Mouse (Mus musculus): ENCODE results near the gene Hpse2.

The Hpse2 gene

DNA sequence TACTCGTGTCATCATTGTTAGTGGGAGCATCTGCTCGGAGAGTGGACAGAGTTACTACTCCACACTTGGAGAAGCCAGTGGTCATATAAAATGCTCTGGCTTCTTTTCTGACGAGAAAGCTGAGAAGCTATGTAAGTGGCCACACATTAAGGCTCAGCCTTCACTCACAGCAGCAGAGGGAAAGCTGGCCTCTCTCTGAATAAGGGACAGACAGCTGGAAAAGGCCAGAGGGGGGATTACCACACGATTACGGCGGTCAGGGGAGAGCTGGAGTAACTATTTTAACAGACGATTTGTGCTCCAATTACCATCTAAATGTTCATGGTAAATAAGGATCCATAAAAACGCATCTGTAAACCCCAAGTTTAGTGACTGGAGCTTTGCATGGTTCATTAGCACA lies 232.1 kb downstream of the Hpse2 start:
- no peak for DNase-seq

DNA sequence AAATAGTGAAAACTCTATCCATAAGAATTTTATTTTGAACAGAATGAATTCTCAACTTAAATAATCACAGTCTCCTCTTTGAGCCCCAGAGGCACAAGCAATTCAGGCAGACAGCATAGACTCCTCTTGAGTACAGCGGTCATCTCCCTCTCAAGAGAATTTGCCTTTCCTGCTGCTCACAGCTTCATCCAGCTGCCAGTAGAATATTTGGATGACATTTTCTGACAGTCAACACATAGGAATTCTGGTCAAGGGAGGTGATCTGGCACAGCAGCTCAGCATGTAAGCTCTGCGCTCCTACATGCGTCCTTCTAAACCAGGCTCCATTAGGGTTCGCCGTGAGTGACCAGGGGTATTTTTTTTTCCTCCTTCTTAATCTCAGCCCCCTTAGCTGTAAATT lies 232.6 kb downstream of the Hpse2 start:
- no peak for DNase-seq

DNA sequence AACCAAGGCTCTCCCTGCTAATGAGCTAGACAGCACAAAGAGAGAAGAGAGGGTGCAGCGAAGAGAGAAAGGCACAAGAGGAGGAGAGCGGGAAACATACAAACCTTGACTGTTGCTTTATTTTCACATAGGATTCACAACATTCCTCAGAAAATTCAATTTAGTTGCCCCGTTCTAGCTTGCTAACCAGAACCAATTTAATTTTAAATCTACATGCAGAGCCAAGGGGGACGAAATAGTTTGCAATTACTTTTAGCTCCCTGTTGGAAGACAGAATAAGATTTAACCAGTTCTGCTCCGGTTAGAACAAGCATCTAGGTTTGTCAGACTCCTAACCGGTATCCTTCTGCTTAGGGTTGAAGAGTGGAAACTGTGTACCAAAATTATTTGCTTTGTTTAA lies 240.3 kb downstream of the Hpse2 start:
- no peak for DNase-seq

DNA sequence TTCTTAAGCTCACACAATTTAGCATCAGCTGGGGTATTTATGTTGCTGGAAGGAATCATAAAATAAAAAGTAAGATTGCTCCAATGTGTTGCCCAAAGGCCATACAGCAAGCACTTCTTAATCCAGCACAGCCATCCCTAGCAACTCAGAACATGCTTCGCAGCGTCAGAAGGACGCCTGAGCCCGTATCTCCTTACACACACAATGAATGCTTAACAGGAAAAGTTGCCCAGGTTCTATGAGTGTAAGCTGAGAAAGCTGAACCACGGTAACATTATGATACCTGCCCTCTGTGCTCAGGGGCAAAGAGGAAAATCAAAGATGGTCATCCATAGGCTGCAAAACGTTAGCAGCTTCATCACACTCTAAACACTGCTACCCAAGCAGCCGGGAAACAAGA lies 241.3 kb downstream of the Hpse2 start:
- DNase-seq = no peak

DNA sequence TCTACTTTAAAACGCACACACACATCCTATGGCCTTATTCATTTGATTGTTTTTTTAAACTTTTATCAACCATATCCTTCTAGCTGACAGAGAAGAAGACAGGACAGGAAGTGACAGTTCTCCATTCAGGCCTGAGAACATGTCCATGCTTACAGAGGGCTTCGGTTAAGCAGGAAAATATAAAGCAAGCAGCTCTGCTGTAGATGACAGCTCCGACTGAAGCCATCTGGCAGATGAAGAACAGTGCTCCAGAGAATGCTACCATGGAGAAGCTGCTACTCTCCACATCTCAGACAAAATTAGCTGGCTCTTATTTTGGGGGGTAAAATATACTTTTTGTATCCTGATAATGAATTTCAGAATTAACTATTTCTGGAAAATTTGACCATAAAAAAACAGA lies 246.5 kb downstream of the Hpse2 start:
- DNase-seq = no peak

DNA sequence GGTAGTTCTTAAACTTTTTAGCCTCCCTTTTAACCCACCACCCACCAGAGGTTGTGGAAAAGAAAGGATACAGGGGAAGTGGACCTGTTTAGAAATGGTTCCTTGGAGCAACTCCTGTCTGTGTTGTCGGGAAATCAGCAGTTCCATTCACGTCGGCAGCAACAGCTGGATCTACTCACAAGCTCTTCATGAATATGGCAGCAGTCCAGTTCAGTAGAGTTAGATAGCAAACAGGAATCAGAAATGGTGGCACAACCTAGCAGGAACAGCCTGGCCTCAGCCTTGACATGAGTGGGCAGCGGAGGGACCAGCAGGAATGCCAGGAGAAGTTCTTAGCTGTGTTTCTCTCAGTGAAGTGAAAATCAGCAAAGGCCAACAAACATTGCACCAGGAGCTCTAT lies 278.4 kb downstream of the Hpse2 start:
- no peak for DNase-seq

DNA sequence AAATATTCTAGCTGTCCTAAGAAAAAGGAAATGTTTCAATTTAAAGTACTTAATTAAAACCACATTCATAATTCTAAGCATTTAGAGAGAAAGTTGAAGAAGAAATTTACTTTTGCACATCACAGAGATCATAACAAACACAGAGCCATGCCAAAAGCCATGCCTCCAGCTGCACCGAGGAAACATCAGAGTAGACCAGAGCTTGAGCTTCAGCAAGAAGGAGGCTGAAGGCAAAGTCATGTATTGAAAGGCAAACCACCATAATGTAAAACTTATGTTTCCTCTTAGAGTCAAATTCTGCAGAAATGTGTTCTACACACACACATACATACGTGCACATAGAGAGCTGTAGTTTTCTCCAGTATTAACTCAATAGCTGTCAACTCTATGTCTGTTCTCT lies 291.2 kb downstream of the Hpse2 start:
- no peak for DNase-seq

DNA sequence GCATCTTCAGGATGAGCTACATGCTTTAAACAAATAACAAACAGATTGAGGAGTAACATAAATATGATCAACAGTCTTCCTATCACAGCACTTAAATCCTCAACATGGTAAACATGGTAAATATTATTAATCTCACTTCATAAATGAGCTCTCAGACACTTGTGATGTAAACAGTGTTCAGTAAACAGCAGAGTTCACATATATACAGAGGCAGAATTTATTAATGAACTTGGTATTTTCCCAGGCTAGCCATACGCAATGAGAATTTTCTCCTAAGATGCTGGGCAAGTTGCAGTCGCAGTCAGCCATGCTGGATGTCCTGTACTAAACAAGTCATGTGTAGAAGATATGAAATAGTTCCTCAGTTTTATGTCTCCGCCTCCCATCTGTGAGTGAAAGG lies 300.9 kb downstream of the Hpse2 start:
- no peak for DNase-seq

DNA sequence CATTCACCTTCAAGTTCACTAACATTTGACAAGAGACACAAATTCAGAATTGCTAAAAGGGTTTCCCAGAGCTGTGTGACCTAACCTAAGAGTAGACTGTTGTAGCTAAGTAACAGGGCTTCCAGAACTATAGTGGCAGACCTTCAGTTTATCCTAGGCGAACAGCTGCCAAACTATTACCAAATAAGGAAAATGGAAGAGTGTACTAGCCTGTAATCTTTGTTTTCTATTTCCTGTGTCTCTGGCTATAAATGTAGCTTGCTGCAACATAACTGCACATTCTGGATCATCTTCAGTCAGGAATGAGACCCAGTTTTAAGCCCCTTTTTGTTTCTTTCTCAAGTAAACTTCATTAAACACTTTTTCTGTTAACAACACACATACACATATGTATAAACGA lies 324.0 kb downstream of the Hpse2 start:
- no peak for DNase-seq

DNA sequence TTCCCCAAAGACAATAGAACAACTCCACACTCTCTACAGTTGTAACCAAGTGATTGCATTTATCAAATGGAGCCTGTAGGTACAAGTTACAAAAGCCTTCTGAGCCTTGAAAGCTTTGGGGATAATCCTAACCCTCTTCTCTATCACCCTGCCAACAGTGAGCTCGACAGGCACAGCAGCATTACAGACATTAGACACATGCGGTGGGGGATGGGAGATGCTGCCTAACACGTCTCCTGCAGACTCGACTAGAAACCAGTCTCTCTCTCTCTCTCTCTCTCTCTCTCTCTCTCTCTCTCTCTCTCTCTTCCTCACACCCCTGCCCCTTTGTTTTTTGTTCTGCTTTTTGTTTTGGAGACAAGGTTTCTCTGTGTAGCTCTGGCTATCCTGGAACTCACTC lies 343.6 kb downstream of the Hpse2 start:
- DNase-seq = peak; percentile 8 to 29

DNA sequence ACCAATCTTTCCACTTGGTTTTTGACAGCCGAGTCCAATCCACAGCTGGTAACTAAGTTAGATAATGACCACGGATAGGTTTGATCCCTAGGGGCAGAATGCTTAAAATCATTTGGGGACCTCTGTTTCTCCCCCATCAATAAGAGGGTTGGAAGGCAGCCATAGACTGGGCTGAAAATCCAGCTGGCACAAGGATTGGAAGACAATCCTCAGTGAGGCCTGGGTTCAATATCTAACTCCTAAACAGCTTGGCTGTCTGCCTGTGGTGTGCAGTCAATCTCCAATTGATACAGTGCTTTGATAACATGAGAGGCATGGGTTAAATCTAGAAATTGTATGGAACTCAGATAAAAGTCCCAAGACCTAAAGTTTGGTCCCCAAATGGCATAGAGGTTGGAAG lies 345.4 kb downstream of the Hpse2 start:
- peak in 1 of 2 experiments; percentile 12 for DNase-seq

DNA sequence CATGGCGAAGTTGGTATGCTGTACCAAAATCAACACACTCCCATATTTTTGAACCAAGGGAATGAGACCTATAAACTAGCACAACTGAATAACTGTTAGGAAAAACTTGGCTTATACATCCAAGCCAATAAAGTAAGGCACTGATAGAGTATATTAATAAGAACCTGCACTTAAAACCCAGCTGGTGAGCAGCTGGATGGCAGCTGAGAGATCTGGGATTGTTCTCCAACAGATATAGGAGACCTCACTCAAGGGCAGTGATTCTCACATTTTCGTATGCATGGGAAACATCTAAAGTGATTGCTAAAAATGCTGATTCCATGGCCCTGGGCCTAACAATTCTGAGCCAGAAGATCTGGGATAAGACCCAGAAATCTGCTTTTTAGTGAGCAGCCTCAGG lies 345.9 kb downstream of the Hpse2 start:
- no peak for DNase-seq

DNA sequence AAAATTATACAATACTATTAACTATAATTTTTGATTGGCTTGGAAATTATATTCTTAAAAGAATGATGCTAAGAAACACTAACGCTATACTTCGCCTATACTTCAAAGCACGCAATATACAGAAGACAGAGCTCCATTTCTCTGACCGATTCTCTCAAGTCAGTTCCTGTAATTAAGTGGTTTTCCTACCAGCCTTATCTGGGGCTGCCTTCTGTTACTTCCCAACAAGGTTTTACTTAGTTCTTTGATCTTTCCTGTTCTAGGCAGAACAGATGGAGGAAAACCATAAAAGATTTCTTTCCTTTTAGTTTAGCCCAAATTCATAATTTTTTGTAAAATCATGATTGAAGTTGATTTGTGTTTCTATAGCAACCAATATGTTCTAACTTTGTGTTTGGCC lies 351.8 kb downstream of the Hpse2 start:
- DNase-seq = no peak

DNA sequence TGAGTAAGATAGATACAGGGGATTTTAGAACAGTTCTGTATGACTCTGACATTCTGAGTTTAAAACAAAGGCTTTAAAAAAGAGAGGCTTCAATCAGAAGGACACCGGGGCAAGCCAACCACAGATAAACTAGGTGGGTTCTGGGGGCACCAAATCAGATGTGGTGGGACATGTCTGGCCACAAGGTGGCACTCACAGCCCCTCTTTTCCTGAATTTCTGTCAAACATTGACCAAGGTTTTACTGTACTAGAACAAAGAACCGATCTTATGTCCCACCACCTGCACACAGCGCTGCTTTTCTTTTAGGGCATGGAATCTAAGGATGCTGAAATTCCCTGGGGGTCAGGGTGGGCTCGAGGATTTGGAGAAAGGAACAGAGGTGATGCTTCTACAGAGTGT lies 360.9 kb downstream of the Hpse2 start:
- DNase-seq = peak; percentile 77 to 78

DNA sequence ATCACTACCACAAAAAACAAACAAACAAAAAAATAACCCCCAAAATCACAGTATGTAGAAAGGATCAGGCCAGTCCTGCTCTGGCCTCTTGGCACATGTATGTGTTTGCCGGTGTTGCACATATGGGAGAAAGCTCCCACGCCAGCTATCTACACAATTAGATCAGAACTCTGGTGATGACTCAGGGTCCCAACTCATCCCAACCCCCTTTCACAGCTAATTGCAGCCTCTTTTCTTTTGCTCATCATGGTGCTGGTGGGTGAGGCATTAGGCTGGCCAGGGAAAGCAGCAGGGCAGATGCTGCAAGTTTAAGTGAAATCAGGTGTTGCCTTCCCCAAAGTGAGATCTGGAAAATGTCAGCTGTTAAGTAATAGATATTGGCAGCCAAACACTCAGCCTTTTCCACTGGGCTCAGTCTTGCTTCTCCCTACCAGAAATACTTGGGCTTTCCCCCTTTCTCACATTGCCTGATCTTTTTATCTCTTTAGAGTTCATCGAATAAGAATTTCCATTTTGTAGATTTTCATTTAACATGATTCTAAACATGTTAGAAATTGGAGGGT lies 365.5 kb downstream of the Hpse2 start:
- DNase-seq = no peak

DNA sequence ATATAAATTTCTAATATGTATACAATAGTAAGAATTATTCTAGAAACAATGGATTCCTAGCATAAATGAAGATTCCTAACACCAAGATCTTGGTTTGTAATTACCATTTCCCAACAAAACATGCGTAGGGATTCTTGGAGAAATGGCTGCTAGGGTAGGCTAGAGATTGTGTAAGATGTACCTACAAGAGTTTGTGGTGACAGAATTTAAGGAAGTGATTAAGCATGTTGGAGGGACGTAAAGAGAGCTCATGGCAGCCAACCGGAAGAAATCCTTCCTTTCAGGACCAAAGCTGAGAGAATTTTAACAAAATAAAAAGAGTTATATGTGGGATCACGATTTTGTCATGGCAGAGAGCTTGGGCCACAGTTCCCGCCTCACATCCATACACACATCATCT lies 369.4 kb downstream of the Hpse2 start:
- DNase-seq = no peak

DNA sequence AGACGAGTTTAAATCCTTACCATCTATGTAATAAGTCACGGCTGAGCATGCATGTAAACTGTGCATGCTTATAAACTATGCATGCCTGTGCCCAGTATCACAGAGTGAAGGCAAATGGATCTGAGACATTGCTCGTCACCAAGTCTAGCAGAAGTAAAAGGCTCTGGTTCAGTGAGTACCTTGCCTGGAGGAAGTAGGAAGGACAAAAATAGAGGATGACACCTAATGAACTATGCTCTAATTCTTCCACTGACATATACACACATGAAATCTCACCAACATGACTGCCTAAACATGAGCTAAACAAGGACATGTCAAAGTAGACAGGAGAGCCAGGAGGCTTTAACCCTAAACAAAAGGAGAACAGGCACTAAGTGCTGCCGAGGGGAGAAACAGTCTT lies 391.7 kb downstream of the Hpse2 start:
- DNase-seq = no peak

DNA sequence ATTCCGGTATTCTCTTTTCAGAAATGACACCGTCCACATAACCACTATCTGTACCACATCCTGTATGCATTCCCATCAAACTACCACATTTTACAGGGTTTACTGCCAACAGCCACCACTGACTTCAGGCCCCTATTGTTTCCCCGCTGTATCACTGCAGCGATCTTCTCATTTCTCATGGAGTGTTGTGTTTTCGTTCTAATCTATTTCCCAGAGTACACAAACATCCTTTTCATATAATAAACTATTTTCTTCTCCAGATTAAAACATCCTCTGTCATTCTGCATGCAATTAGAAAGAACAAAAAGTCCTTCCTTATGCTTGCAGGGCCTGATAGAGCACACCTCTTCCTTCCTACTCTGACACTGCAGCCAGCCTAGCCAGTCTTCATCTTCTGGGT lies 399.3 kb downstream of the Hpse2 start:
- DNase-seq = no peak

DNA sequence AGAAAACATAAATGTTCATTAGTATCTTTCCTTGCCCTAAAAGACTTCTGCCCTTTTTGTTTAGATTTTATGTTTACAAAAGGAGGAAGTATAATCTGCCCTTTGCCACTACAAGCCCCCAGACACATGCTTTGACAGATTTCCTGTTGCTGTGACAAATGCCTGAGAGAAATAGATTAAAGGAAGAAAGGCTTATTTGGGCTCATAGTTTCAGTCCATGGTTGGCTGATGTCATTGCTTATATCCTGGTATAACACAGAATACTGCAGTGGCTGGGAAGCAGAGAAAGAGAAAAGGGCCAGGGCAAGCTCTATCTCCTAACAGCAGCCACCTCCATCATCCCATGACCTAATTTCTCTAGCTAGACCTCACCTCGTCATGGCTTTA lies 401.8 kb downstream of the Hpse2 start:
- DNase-seq = no peak

DNA sequence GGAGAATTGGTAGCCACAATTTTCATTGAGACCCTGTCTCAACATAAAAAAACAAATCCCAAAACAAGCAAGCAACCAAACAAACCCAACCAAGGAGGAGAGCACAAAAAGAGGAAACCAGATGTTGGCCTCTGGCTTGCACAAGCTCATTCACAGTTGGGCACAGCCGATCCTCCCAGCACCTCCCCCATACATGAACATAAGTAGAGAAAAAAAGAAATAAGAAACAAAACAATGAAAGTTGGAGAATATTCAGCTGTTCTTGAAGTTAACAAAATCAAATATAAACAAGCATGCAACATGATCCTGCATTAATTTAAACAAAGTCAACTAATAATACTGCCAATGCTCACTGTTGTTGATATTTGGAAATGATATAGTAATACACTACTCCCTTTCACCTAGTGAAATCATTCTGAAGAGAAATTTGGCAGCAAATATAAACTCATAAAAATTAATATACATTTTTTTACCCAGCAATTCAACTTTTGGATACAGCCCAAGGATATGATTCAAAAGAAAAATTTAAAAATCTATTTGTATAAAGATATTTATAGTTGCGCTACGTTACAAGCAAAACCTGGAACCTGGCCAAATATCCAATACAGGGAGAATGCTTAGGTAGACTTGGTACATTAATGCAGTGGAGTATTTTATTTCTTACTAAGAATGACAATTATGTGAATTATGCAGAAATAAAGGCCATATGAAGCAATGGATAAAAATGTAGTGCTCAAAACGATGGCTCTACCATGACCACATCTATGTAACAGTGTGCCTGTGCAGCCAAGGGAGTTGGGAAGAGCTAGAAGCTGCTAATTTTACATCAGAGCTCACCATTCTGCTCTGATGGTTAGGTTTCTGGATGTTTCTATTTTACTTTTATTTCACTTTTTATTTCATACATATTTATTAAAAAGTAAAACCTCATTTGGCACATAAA lies 402.5 kb downstream of the Hpse2 start:
- DNase-seq = peak; percentile 6 to 29

DNA sequence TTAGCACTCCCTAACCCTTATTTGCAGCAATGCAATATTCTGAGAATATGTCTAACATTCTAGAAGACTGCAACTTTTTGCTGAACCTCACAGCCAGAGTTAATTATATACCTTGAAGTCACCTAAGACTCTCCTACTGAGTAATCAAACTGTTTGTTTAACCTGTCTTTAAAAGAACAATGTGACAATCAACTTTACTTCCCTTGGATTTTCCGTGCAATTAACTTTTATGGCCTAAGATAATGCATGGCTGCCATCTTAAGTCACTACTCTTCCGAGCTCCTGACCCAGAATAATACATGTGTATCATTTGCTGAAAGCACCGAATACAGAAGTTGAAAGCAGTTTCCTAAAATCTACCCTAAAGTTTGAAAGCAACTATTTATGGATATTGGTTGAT lies 407.6 kb downstream of the Hpse2 start:
- no peak for DNase-seq

DNA sequence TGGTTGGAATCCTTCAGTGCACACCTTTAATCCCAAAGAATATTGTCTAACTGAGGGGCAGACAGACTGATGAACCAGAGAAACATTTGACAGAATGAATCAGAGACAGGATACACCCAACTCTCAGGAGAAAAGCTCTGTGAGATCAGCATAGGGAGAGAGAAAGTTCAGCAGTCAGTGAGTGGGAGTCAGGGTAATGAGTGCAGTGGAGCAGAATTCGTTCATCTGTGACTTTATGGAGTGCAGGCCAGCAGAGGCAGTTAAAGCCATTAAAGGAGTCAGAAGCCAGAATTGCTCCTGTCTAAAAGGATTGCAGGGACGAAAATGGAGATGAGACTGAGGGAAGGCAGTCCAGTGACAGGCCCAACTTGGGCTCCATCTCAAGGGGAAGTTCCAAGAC lies 410.2 kb downstream of the Hpse2 start:
- DNase-seq = peak; percentile 37 to 55

DNA sequence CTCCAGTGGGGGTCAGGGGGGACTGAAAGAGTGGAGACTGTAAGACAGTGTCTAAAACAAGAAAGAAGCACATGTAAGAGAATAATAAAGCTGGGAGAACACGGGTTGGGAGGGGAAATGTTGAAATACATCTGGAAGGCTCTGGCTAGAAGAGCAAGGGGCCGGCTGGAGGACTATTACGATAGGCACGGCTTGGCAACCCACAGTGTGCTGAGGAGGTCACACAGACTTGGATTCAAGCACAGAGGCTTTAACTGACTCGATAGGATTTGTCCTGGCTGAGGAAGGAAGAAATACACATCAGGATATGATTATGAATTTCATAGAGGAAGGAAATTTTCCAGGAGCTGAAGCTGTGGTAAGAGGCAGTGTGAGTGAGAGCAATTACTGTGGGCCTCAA lies 414.4 kb downstream of the Hpse2 start:
- DNase-seq = no peak

DNA sequence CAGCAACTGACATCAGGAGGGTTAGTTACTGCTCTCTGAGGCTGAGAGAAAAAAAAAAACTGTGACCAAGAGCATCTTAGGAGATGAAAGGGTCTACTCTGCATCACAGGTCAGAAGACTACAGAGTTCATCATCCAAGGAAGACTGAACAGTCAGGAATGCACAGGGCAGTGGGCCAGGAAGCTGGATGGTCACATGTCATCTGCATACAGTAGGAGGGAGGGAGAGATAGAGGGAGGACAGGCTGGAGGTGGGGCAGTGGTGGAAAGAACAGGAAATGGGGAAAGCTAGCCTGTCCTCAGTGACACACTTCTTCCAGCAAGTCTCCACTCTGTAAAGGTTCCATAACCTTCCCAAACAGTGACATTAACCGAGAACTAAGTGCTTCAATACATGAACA lies 423.0 kb downstream of the Hpse2 start:
- DNase-seq = peak; percentile 17

DNA sequence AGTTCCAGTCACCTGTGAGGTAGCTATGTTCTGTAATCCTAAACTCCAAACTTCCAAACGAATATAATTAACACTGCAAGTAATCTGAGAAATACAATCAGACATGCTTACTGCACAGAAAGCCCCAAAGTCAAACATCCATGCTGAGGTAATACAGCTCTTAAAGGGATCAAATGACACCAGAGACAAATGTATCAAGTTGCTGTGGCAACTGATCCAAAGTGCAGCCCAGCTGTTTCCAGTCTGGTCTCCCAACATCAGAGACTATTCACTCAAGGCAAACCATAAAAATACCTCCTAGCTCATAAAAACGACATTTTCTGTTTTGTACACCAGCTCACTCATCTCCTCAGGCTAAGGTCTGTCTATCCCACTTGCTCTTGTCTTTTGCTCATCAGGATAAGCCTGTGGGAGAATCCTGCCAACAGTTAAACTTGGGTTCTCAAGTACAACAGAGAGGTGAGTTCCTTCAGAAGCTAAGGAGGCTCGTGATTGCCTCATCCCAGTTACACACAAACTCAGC lies 440.0 kb downstream of the Hpse2 start:
- DNase-seq = no peak

Data from cerebellum, postnatal 10 days (tissue).